Mouse (Mus musculus): ENCODE measurements at regions not wholly inside any gene's neighbourhood (a gene's known extent, or its start where the extent isn't known, plus 50 kb on each side); places are given as distances from the start of the nearest gene placed in this dataset.

- TF ChIP-seq CTCF (IDR thresholded peaks at IDR 0.05; ENCODE audit: low read depth) (no peak), EP300 (IDR thresholded peaks at IDR 0.05; ENCODE audit: low read depth) (no peak)
Measured at GRCm38 (mm10) chr2:74178106-74178505, 267.0 kb upstream of the Atp5g3 start.

Measured in heart, postnatal 0 days (tissue).